Mouse (Mus musculus) right cerebral cortex, postnatal 25 days (tissue): ENCODE results near the gene Inhbc.

Source experiments
- DNase-seq: peaks from one replicate; pipeline ENCODE4 v3.0.0; 2022

The Inhbc gene

GRCm38 (mm10) chr10:127369834-127370820 lies at the start of gene Inhbc:
Gene Inhbc, minus strand, starts transcription at chr10:127370431.
- no peak for DNase-seq

DNA sequence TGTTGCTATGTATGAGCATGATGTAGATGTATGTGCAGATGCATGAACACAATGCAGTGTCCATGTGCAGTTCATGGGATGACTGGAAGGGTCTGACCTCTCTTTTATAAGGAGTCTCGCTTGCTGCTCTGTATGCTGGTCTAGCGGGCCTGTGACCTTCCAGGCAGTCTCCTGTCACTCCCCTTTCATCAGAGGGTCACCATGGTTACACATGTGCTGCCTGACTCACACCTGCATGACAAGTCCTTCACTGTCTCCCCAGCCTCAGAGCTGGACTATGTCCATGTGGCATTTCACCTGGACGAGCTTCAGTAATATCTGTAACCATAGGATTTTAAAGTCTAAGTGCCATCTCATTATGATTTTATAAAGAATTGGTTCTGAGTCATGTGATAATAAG lies 43.9 kb upstream of the Inhbc start:
- no peak for DNase-seq

DNA sequence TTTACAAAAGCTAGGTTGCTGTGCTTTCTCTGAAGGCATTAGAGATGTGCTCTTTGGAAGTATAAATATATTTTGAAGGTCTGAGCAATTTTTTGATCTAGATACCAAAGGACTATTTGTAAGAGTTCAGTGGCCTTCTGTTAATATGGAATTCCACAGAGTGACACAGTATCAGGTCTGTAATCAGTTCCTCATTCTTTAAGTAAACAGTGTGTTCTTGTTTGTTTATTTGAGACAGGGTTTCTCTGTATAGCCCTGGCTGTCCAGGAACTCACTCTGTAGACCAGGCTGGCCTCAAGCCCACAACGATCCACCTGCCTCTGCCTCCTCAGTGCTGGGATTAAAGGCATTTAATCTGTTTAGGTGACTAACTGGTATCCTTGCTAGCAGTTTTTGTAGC lies 43.4 kb upstream of the Inhbc start:
- DNase-seq = no peak

- no peak for DNase-seq
Observed at GRCm38 (mm10) chr10:127412776-127413175, 42.5 kb upstream of the Inhbc start.

DNA sequence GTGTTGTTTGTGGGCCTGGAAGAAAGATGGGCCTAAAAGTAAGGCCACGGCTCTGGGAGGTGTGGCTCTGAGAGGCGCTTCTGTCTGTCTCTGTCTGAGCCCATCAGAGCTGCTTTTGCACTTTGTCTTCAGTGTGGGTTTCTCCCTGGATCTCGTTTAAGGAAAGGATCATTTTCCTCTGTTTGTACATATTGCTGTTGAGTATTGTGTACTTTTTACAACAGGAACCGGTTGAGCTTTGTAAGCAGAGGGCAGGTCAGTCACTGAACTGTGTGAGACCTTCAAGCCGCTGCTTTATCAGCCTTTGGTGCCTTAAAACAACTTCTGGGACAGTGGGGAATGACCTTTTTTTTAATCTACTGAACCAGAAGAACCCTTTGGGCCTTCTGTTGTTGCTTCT lies 41.9 kb upstream of the Inhbc start:
- no peak for DNase-seq

GRCm38 (mm10) chr10:127407391-127407790 lies 37.2 kb upstream of the Inhbc start:
- no peak for DNase-seq

DNA sequence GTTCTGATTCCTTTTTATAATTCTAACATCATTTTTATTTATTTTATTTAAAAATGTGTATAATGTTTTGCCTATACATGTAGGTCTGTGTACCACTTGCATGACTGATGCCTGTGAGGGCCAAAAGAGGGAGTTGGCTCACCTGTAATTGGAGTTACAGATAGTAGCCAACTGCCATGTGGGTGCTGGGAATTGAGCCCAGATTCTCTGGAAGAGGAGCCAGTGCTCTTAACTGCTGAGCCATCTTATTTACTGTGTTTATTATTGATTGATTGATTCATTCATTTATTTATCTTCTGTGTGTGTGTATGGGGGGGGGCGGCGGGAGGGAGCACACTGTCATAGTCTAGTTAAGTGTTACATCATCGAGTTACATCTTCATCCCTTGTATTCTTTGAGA lies 34.5 kb upstream of the Inhbc start:
- DNase-seq = no peak

- no peak for DNase-seq
Observed at GRCm38 (mm10) chr10:127391774-127392173, 21.5 kb upstream of the Inhbc start.

- no peak for DNase-seq
Observed at GRCm38 (mm10) chr10:127381743-127382134, 11.5 kb upstream of the Inhbc start.

DNA sequence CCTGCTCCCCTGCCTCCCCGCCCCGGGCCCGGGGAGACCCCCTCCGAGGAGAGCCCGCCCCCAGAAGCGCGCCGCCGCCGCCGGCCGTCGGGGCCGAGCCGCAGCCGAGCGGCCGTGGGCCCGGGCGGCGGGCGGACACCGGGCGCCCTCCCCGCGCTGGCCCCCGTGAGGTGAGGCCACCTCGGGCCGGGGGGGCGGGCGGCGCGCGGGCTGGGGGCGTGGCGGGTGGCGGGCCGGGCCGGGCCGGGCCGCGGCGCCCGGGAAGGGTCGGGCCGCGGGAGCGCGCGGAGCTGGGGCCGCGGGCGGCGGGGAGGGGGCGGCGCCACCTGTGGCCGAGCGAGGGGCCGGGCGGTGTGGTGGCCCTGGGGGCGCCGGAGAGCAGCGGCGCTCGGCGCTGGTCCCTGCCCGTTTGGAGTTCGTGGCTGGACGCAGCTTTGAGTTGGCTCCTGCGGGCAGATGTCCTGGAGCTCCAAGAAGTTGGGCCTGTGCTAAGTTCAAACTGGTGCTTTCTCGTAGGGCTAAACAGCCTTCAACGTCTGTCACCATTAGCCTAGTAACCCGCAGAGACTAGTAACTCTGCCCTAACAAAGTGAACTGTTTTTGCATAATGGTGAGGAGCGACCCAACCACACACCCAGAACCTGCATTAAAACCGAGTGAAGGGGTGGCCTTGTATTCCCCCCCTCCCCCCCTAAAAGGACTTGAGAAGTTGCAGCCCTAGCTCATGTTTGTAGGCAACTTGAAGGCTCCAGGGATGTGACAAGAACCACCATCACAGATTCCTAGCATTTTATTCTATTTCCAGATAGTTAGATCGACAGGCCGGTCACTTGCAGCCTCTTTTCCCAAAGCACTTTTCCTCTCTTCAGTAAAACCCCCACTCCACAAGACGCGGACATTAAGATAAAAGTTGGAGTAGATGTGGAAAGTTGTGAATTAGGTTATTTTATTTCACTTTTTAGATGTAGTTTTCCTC lies 10.8 kb upstream of the Inhbc start:
- peak; percentile 46 for DNase-seq

DNA sequence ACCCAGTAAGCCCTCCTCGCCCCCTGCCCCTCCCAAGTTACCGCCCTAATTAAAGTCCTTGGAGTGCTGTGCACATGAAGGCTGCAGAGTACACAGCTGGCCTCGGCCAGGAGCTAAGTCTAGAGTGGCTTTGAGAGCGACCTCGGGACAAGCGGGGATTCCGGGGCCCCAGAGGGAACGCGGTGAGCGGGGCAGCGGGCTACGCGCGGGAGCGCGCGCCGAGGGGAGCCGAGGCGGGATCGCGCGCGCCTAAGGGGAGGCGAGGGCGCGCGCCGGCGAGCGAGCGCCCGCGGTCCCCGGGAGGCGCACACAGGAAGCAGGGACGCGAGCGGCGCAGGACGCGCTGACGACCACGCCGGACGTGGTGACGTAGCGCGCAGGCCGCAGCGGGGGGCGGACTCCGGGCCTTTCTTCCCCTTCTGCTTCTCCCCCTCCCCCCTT lies 10.0 kb upstream of the Inhbc start, which contains the start of gene R3hdm2:
TSS of gene R3hdm2 (plus strand) at position 77 of the 441 bp plus-strand sequence.
- DNase-seq = peak; percentile 92

DNA sequence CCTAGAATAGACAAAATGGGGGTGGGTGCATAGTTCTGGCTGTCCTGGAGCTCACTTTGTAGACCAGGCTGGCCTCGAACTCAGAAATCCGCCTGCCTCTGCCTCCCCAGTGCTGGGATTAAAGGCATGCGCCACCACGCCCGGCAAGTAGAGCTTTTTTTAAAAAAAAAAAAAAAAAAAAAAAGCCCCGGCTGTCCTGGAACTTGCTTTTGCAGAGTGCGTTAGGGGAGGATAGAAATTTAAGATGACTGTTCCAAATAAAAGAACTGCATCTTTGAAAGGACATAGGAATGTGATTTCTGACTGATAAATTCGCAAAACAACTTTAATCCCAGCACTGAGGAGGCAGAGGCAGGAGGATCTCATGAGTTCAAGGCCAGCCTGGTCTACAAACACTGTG lies 9.4 kb upstream of the Inhbc start:
- no peak for DNase-seq

DNA sequence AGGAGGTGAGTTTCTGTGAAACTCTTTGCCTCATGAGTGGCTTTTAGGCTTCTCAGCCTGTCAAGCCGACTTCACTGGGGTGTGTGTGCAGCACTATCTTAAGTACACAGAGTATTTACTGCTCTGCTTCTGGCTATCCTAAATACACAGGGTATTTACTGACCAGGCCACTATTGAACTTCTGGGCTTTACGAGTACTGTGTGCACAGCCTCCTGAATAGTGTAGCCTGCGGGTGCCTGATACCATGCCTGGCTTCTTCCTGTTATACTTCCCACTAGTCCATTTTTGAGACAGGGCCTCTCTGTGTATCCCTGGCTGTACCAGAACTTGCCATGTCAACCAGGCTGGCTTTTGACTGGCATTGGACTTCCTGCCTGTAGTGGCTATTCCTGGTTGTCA lies 7.5 kb upstream of the Inhbc start:
- DNase-seq = no peak

DNA sequence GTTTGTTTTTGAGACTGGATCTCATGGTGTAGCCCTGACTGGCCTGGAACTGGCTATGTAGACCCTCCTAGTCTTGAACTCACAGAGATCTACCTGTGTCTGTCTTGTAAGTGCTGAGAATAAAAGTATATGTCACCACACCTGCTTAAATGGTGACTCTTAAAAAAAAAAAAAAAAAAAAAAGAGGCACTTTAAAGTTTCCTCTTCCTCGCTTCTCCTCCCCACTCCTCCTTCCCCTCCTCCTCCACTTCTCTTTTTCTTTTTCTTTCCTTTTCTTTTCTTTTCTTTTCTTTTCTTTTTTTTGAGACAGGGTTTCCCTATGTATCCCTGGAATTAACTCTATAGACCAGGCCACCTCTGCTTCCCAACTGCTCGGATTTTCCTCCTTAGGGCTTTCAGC lies 792 bp upstream of the Inhbc start:
- no peak for DNase-seq

DNA sequence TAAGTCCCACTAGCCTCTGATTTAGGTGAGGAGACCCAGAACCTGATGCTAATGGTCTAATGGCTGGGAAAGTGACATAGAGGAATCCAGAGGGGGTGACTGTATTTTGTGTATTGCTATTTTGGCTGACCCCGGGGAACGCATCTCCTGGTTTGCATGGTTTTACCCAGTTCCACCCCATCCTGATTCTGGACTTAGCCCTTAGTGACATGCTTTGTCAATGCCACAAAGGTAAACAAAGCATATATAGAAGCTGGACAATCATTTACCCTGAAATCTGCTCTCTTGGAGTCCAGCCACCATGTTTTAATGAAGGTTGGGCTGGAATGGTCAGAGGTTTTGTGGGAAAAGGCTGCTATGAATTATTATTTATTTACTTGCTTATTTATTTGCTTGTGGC lies 2.0 kb downstream of the Inhbc start:
- DNase-seq = no peak

- no peak for DNase-seq
Observed at GRCm38 (mm10) chr10:127367116-127367515, 3.1 kb downstream of the Inhbc start.

- no peak for DNase-seq
Observed at GRCm38 (mm10) chr10:127360714-127361113, 9.5 kb downstream of the Inhbc start.

DNA sequence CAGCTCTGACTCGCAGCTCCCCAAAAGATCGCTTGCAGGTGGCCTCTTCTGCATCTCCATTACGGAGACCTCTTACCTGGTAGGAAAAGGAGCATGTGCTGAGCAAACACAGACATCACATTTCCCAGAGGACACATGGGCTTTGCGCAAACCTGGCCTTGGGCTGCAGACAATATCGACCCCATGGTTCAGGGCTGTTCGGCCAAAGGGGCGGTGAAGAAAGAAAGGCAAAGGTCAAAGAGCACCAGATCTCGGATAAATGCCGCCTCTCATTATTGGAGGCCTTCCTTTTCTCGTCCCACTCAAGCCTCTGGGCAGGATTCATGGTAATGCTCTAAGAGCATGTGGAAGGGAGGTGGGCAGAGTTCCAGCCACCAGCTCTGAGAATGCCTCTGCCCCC lies 14.9 kb downstream of the Inhbc start:
- no peak for DNase-seq

GRCm38 (mm10) chr10:127353909-127354895 lies 16.0 kb downstream of the Inhbc start, which contains the start of gene Inhbe:
Gene Inhbe, minus strand, starts transcription at chr10:127354411.
- peak; percentile 84 for DNase-seq

DNA sequence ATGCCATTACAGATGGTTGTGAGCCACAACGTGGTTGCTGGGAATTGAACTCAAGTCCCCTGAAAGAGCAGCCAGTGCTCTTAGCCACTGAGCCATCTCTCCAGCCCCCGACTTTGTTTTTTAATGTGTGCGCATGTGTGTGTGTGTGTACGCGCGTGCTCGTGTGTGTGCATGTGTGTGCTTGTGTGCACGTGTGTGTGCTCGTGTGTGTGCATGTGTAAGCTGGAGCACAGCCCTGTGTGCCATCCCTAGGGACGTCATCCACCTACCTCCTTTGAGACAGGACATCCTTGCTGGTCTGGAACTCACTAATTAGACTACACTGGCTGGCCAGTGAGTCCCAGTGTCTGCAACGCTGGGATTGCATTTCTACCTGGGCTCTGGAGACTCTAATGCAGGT lies 17.5 kb downstream of the Inhbc start:
- no peak for DNase-seq

DNA sequence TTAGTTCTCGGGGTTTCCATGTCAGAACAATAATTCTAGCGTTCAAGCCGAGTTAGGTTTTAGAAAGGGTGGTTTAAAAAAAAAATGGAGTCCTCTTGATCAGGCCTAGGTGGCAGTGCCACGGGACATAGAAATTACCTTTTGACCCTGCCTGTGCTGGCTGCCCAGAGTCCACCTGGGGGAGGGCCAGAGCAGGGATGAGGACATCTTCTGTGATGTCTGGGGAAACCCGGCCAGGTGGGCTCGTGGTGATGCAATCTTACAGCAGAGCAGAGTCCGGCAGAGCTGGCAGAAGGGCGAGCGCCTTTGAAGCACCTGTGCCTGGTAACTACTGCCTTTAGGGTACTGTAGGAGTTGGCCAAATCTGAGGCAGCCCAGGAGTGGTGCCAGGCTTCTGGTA lies 18.0 kb downstream of the Inhbc start:
- DNase-seq = no peak

- DNase-seq = no peak
Observed at GRCm38 (mm10) chr10:127351719-127352118, 18.5 kb downstream of the Inhbc start.
